Mouse (Mus musculus): Measurements from ENCODE around the gene 0610030E20Rik.

0610030E20Rik gene

DNA sequence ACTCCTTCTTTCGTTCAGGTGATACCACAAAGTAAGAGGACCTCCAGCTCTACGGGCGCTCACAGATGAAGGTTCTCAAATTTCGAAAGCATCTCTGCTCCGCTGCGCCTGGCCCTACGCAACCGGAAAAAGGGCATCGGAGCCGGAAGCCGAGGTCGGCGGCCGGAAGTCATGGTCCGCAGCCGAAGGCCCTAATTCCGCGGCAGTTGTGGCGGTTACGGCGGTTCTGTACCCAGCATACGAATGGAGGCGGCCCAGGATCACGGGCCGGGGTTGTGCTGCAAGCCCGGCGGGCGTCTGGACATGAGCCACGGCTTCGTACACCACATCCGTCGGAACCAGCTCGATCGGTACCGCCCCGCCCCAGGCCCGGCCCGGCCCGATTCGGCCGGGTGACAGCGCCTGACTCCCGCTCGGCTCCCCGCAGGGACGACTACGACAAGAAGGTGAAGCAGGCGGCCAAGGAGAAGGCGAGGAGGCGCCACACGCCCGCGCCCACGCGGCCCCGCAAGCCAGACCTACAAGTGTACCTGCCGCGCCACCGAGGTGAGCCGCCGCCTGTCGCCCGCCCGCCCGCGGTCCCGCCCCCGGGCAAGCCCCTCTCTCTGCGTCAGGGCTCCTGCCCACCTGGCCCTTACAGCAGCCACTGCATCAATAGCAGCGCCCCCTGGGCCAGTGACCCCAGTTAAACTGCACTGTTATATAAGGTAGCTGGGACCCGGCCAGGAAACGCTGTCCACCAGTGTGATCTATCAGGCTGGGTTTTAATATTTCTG lies at the start of gene 0610030E20Rik:
0610030E20Rik (plus strand) TSS at position 152 of the 776 bp plus-strand sequence.
- DNase-seq (ENCODE audit: low spot score) = peak; percentile 82

DNA sequence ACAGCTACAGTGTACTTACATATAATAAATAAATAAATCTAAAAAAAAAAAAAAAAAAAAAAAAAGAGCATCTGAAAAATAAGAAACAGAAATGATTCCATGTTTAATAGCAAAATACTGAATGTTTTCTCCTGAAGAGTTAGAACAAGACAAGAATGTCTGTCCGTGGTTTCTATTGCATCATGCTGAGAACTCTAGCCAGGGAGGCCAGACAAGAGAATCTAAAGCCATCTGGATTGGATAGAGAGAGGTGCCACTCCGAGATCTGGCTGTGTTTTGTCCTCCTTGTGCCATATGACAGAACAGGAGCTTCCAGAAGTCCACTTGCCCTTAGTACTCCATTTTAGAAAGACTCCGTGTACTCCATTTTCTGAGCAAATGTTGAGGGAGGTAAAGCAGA lies 49.3 kb upstream of the 0610030E20Rik start:
- DNase-seq (ENCODE audit: low spot score) = no peak

DNA sequence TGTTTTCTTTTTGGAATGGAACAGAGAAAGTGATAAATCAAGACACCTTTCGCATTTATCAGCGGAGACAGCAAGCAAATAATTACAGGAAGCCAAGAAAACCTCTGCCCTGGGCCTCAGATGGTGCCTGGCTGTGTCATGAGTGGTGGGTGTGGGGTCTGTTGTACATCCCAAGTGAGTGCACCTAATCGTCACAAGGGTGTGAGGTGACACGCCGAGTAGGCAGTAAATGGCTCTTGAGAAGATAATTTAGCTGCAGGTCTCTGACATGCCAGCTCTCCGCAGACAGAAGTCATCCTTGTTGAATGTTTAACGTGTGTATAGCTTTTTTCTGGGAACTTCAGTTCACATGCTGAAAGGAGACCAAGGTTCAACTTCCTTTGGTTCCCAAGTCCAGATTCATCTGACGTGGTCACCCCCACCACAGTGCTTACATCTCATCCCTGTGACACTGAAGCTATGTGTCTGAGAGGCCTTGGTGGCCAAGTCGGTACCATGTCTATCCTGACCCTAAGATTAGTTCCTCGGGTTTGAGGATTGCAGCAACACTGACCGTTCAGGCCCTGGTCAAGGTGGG lies 44.7 kb upstream of the 0610030E20Rik start:
- DNase-seq (ENCODE audit: low spot score) = no peak

DNA sequence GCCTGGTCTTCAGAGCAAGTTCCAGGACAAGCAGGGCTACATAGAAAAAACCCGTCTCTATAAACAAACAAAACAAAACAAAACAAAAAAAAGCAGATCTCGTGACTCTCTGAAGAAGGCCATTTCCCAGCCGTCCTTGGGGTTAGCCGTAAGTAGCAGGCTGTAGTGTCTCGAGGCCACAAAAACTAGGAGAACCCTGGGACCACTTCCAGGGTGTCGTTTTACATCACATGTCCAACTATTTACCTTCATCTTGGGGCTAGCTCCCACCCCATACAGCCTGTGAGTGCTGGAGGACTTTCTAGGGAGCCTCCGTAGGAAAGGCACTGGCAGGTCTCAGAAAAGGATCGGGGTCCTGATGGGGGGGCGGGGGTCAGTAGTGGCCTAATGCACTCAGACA lies 43.6 kb upstream of the 0610030E20Rik start:
- no peak for DNase-seq (ENCODE audit: low spot score)

DNA sequence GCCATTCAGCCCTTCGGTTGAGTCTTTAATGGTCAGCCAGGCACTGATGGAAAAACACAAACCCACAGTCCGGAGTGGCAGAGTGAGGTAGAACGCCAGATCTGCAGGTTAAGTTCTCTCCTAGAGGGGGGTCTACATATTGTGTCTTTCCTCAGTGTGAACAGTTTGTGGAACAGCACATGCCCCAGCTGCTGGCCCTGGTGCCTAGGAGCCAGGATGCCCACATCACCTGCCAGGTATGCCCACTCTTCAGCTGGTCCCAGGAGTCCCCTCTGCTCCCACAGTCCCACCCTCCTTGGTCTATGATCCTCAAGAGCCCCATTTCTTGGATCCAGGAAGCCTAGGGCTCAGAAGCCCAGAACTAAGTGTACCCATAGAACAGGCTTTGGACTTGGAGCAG lies 34.9 kb upstream of the 0610030E20Rik start:
- no peak for DNase-seq (ENCODE audit: low spot score)

DNA sequence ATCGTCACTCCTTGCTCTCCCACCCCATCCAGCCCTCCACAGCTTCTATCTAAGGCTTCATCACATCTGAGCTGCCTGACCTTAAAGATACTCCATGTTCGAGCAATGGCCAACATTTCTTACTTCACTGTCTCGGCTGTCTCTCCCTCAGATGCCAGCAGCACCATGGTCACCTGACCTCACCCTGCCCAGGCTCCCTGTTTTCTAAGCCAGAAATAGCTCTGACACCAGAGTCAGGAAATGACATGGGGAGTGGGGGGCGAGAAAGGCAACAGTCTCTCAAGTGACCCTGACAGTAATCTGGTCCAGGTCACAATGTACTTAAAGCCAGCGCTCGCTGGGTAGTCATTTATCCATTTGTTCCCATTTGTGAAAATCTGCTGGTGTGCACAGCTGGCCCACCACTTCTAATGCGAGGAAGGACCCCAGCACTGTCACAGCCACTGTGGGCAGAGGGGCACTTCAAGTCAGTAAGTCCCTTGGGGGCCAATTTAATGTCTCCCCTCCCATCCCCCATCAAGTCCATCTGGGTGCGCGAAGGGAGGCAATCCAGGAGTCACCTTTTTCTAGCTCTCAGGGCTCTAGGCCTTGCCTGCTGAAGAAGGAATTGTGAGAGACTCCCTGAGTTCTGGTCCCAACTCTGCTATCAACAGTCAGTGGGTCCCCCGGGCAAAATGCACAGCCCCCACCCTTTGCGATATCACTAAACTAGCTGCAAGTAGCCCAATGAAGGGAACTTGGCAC lies 33.8 kb upstream of the 0610030E20Rik start:
- DNase-seq (ENCODE audit: low spot score) = no peak

DNA sequence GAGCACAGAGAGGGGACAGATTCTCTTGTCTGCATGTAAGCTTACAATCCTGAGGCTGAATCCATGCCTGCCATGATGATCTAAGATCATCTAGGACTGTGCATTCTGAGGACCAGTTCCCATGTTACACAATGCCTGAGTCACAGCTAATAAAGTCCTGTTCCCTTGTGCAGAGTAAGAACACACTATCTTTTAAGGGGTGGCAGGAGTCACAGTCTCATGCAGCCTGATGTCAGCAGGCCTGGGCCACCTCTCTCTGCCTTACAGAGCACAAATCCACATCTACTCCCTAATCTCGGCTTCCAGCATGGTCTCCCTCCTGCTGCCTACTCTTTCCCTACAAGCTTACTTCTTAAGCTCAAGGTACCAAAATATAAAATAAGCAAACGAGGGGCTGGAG lies 31.7 kb upstream of the 0610030E20Rik start:
- no peak for DNase-seq (ENCODE audit: low spot score)

DNA sequence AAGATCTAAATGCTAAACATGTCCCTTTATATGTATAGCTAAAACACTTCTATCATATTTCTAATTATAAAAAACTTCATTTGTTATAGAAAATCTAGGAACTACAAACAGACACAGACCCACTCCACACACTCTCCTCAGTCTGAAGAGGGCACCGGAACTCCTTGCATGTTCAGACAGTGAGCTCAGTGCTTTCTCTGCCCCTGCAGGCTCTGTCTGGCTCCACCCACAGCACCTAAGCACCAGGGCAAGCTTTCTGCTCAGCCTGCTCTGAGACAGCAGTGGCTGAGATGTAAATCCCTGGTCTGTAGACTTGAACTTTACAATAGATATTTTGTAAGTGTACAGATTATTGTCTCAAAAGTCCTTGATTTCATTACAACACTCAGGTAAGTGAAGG lies 31.1 kb upstream of the 0610030E20Rik start:
- no peak for DNase-seq (ENCODE audit: low spot score)

DNA sequence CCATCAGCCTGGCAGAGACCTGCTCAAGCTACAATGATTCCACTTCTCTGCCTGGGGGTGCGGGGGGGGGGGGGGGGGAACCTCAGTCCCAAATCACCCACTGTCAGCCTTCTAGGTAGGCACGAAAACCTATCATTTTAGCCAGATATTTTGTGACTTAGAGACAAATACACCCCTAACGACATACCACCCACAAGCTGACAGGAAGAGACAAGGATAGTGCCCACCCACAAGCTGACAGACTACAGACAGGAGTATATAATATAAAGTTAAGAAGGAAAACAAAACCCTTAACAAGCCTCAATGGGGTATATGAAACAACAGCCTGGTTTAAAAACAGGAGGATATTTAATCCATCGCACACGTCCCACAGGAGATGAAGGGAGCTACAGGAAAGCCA lies 28.7 kb upstream of the 0610030E20Rik start:
- DNase-seq (ENCODE audit: low spot score) = no peak

DNA sequence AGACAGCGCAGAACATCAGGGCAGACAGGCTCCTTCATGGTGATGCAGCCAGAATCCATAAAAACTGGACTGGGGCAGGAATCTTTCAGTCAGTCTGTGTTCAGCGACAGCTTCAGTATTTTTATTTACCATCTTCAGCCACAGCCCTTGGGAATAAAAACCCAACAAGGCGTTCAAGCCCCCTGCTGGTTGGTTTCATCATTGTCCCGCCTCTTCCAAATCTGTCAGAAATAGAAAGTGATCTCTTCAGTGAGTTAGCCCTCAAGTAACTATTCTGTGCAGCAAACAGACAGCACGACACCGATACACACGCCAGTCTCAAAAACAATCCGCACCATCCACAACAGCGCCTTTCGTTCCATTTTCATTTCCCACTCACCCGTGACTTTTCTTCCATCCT lies 28.1 kb upstream of the 0610030E20Rik start:
- peak; percentile 59 for DNase-seq (ENCODE audit: low spot score)

DNA sequence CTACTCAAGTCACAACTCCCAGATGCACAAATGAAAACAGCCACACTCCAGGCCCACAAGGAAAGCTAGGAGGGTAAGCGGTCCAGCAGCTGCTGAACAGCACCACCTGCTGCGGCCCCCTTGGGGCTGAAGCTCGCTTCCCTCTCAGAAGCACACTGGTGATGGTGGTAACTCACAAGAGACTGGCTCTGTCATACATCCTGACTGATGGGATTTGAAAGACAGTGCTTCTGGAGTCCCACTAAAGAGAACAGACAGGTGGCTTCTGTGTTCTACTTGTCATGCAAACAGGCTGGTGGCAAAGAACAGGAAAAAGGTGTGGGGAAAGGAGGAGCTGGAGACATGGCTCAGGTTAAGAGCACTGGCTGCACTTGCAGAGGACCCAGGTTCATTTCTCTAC lies 24.2 kb upstream of the 0610030E20Rik start:
- DNase-seq (ENCODE audit: low spot score) = no peak

DNA sequence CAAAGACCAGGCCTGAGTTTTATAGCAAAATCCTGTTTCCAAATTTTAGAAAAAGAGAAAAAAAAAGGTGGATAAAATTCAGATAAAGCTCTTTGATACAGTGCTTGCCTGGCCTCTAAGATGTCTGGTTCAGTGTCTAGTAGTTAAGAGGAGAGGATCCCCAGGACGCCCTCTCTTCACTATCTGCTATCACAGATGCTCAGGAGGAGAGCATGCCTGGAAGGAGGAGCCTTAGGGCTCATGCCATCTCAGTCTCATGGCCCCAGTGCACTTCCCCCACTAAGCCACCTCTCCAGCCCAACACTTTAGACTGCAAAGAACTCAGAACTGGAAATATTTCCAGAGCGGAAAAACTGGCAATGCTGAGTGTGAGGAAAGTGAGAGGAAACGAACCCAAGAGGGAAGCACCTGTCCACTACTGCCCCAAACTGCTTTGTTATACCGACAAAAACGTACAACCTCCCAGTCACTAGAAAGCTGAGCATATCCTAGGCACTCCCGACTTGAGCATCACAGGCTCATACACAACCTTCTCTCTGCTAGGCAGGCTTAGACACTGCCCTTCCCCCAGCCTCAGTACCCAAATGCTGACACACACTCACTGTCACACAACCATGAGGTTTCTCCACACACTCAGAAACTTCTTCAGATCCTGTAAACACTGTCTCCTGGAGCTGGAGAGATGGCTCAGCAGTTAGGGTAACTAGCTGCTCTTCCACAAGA lies 23.2 kb upstream of the 0610030E20Rik start:
- DNase-seq (ENCODE audit: low spot score) = no peak

DNA sequence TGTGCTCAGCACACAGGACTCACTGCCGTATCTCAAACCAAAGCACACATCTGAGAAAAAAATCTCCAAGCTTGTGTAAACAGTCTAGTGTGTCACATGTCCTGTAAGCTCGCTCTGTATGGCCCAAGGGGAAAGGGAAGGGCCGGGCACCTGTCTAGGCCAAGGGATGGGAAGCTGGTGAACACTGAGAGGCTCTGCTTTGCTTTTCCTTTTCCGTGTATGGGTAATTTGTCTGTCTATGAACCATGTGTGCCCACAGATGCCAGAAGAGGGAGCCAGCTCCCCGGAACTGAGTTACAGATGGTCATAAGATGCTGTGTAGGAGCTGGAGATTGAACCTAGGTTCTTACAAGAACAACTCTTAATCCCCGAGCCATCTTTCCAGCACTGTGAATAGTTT lies 20.8 kb upstream of the 0610030E20Rik start:
- DNase-seq (ENCODE audit: low spot score) = peak; percentile 42

DNA sequence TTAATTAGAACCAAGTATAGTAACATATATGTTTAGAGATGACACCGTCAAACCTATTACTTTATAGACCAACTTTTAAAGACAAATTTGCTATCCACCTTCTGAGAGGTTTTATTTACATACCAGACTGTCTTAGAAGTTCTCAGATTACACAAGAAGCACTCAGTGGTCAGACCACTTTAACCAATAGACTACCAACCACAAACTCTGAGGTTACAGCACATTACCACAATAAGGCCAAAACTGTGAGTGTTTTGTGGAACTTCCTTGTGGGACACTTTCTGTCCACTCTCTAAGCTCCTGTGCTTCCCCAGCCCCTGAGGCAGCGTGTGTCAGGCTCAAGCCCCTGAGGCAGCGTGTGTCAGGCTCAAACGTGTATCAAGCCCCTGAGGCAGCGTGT lies 18.1 kb upstream of the 0610030E20Rik start:
- DNase-seq (ENCODE audit: low spot score) = no peak

DNA sequence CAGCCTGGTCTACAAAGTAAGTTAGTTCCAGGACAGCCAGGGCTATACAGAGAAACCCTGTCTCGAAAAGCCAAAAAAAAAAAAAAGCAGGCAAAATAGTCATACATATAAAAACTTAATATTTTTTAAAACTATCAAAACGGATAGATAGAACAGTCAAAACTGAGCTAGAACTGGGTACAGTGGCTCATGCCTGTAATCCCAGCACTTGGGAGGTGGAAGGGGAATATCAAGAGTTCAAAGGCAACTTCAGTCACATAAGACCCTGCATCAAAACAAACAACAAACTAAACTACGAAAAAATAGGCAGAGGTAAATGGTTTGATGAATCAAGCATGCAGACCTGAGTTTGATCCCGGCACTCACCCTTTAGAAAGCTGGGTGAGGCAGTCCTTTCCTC lies 17.0 kb upstream of the 0610030E20Rik start:
- no peak for DNase-seq (ENCODE audit: low spot score)

DNA sequence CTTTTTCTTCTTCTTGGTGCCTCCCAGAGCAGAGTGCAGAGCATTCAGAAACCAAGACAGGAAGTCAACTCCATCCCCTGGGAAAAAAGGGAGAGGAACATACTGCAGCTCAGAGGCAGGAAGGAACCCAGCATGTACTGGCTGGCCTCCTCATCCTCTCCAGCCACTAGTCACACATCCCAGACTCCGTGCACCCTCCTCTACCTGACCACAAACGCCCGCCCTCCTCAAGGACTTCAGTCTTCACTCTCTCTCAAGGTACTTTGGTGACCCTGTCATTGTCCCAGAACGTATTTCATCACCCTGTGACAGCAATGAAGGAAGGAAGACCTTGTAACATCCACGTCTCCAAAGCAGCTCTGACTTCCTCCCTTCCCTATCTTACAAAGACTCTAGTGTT lies 14.0 kb upstream of the 0610030E20Rik start:
- no peak for DNase-seq (ENCODE audit: low spot score)

DNA sequence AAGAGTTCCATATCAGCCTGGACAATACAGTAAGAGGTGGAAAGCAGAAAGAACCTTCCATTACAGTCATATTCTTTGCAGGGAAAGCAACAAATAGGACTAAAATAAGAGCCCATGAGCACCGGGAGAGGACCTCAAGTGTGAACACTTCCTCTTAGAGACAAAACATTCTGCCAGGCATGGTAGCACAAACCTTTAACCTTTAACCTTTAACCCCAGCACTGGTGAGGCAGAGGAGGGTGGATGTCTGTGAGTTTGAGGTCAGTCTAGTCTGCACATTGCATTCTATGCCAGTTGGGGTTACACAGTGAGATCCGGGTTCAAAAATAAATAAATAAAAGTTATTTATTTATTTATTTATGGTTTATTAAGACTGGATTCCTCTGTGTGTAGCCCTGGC lies 6.6 kb upstream of the 0610030E20Rik start:
- no peak for DNase-seq (ENCODE audit: low spot score)

DNA sequence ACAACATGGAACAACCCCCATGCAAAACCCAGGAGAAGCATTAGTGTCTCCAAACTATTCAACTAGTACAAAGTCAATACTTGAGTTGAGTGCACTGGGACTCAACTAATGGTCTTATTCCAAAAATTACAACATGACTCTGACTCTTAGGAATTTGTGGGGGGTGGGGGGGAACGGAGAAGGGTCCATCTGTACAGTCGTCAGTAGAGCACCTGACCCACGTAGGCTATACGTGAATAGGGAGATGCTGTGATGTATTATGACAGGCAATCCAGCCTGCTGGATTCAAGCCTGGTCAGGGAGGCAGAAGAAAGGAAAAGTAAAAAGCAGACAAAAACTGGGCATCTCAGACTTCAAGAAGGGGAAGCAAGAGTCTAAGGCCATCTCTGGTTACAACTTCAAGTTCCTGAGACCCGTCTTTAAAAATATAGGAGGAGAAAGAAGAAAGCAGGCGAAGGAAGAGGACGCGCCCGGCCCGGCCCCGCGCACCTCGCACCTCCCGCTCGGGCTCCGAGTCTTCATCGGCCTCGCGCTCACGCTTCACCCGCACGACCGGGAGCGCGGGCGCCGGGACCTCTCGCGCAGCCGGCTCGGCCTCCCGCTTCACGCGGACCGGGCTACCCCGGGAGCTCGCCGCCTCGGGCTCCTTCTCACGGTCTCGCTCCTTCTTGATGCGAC lies 2.6 kb upstream of the 0610030E20Rik start:
- DNase-seq (ENCODE audit: low spot score) = no peak

DNA sequence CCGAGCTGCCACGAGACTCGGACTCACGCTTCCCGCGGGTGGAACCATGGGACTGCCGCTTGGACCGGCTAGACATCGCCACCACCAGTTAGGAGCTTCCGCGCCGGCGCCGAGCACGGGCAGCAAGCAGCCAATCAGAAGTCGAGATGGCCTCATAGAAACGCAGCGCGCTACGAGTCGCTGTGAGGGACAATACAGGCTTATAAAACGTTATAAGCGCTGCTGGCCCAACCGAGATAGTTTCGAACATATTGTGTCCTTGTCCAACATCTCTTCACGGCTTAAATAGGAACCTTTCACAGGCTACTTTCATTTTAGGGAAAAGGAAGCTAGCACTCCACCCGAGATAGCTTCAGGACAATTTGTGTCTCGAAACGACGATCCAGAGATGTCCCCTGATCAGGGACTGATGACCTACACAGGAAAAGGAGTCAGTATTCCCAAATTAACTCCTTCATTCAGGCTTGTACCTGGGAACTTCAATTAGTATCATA lies 2.0 kb upstream of the 0610030E20Rik start, which contains the start of gene Usp39:
Usp39 (minus strand) TSS at position 111 of the 494 bp plus-strand sequence.
- DNase-seq (ENCODE audit: low spot score) = peak; percentile 96

DNA sequence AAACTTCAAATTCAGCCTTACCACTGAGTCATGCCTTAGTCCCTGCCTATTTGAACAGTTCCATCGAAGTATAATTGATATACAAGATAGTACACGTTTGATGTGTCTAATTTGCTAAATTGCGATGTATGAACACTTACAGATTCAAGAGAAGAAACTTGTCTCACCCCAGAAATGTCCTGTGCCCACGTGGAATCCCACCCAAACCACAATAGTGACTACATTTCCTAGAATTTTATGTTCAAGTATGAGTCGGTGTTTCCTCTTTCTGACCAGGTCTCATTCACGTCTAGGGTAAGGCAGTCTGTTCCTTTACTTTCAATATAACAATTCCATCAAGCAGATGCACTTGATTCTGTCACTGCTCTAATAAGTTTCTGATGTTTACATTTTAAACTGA lies 1.5 kb upstream of the 0610030E20Rik start:
- no peak for DNase-seq (ENCODE audit: low spot score)

DNA sequence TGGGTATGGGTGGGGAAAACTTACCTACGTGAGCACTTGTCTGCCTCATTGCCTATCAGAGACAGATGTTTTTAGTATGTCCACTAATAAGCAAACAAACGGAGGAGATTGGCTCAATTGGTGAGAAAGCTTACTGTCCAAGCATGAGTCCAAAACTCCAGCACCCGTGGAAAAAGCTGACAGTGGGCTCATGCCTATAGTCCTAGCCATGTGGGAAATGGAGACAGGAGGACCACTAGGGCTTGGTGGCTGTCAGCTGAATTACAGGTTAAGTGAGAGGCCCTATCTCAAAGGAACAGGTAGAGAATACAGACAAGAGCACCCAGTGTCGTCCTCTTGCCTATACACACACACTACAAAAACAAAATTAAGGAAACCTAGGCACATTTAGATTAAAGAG lies 856 bp upstream of the 0610030E20Rik start:
- DNase-seq (ENCODE audit: low spot score) = no peak

DNA sequence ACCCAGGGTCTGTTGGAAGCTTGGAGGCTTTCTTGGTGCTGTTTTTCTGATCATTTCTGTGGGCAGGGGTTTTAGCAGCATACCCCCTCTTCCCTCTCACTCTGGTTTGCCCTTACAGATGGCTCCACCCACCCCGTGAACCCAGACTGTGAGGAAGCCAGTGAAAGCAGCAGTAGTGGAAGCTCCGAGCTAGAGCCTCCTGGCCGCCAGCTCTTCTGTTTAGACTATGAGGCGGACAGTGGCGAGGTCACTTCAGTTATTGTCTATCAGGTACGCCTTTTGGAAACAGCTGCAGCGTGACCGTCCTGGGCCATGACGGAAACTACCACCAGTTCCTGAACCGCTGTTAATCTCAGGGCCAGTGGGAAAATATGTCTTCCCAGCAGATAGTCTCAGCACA lies 1.3 kb downstream of the 0610030E20Rik start:
- DNase-seq (ENCODE audit: low spot score) = no peak
